Mouse (Mus musculus): ENCODE results near the gene Inpp4b. TPM values are rescaled to one million over a fixed set of nuclear protein-coding genes. Genes with fewer than 3 reads are reported as not detected.

Inpp4b gene
- polyA plus RNA-seq, 1 experiment from 2014 or later = 9.1 TPM

GRCm38 (mm10) chr8:81374877-81375475 is 32.6 kb downstream of the Inpp4b start:
- no peaks in the 10 kb centered on the region for H3K36me3 ChIP-seq (ENCODE audit: insufficient read depth, low read length)
- TF ChIP-seq CTCF (IDR thresholded peaks at IDR 0.05; ENCODE audit: low read depth) = no peak
- H3K9ac ChIP-seq (ENCODE audit: low read depth, low read length) = no peak overlapping the region
- DNase-seq (ENCODE audit: low spot score) (no peak), ATAC-seq (replicated peaks; ENCODE audit: low FRiP score, low read depth) (no peak)
- no peaks in the 10 kb centered on the region for H3K27me3 ChIP-seq (ENCODE audit: insufficient read depth, low read length)
- no peak overlapping the region for H3K4me3 ChIP-seq (replicated peaks; ENCODE audit: low read depth, low read length)
- H3K4me2 ChIP-seq (ENCODE audit: low read length) = no peak overlapping the region
- 75% methylated on average over 4 of the region's 4 CpGs for WGBS
- no peak overlapping the region for H3K27ac ChIP-seq
- H3K4me1 ChIP-seq (replicated peaks; ENCODE audit: insufficient read depth, low read length) = no peaks in the 10 kb centered on the region
- no peaks in the 10 kb centered on the region for H3K9me3 ChIP-seq (replicated peaks; ENCODE audit: low read length)

GRCm38 (mm10) chr8:81388953-81389352 is 46.6 kb downstream of the Inpp4b start:
- H3K9ac ChIP-seq (ENCODE audit: low read depth, low read length) = no peak overlapping the region
- no peaks in the 10 kb centered on the region for H3K9me3 ChIP-seq (replicated peaks; ENCODE audit: low read length)
- no peaks in the 10 kb centered on the region for H3K4me1 ChIP-seq (replicated peaks; ENCODE audit: insufficient read depth, low read length)
- no peak for ATAC-seq (replicated peaks; ENCODE audit: low FRiP score, low read depth)
- no peak overlapping the region for H3K4me2 ChIP-seq (ENCODE audit: low read length)
- no peak for DNase-seq (ENCODE audit: low spot score)
- no peak for TF ChIP-seq CTCF (IDR thresholded peaks at IDR 0.05; ENCODE audit: low read depth)
- WGBS = 78% methylated on average over 6 of the region's 6 CpGs
- H3K36me3 ChIP-seq (ENCODE audit: insufficient read depth, low read length) = no peaks in the 10 kb centered on the region
- no peak overlapping the region for H3K27ac ChIP-seq
- no peaks in the 10 kb centered on the region for H3K27me3 ChIP-seq (ENCODE audit: insufficient read depth, low read length)
- H3K4me3 ChIP-seq (replicated peaks; ENCODE audit: low read depth, low read length) = no peak overlapping the region

- Histone ChIP-seq H3K4me2 (ENCODE audit: low read length) (no peak overlapping the region), H3K27me3 (ENCODE audit: insufficient read depth, low read length) (no peaks in the 10 kb centered on the region), H3K4me3 (replicated peaks; ENCODE audit: low read depth, low read length) (no peak overlapping the region), H3K4me1 (replicated peaks; ENCODE audit: insufficient read depth, low read length) (no peaks in the 10 kb centered on the region), H3K36me3 (ENCODE audit: insufficient read depth, low read length) (no peaks in the 10 kb centered on the region), H3K9me3 (replicated peaks; ENCODE audit: low read length) (no peaks in the 10 kb centered on the region), H3K9ac (ENCODE audit: low read depth, low read length) (no peak overlapping the region), H3K27ac (no peak overlapping the region)
- DNase-seq (ENCODE audit: low spot score) (peak; percentile 17), ATAC-seq (replicated peaks; ENCODE audit: low FRiP score, low read depth) (no peak)
- no peak for TF ChIP-seq CTCF (IDR thresholded peaks at IDR 0.05; ENCODE audit: low read depth)
Observed at GRCm38 (mm10) chr8:81399071-81399470, 56.7 kb downstream of the Inpp4b start.

- Histone ChIP-seq H3K9me3 (replicated peaks; ENCODE audit: low read length) (no peaks in the 10 kb centered on the region), H3K27ac (no peak overlapping the region), H3K27me3 (ENCODE audit: insufficient read depth, low read length) (no peaks in the 10 kb centered on the region), H3K4me3 (replicated peaks; ENCODE audit: low read depth, low read length) (no peak overlapping the region), H3K4me2 (ENCODE audit: low read length) (no peak overlapping the region), H3K4me1 (replicated peaks; ENCODE audit: insufficient read depth, low read length) (no peaks in the 10 kb centered on the region), H3K36me3 (ENCODE audit: insufficient read depth, low read length) (no peaks in the 10 kb centered on the region), H3K9ac (ENCODE audit: low read depth, low read length) (no peak overlapping the region)
- ATAC-seq (replicated peaks; ENCODE audit: low FRiP score, low read depth) (no peak), DNase-seq (ENCODE audit: low spot score) (no peak)
- 64% methylated on average over 4 of the region's 4 CpGs for WGBS
- TF ChIP-seq CTCF (IDR thresholded peaks at IDR 0.05; ENCODE audit: low read depth) = no peak
Observed at GRCm38 (mm10) chr8:81399501-81399900, 57.1 kb downstream of the Inpp4b start.

DNA sequence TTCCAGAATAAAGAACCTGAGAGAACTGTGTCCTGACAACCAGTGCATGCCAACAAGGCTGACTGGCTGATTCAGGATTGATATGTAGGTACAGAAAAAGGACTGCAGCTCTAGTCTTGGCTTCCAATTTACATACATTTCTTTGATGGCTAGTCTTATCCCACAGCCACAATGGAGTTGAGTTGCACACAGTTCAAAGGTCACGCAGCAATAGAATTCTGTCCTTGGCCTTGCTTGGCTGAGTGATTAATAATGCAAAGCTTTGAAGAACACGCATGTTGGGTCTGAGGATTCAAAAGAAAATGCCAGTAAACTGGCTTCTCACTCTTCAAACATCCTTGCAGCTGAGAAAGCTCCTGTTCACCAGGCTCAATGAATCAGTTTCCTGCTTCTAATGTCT is 70.4 kb downstream of the Inpp4b start:
- Histone ChIP-seq H3K4me1 (replicated peaks; ENCODE audit: insufficient read depth, low read length) (no peaks in the 10 kb centered on the region), H3K27me3 (ENCODE audit: insufficient read depth, low read length) (no peaks in the 10 kb centered on the region), H3K36me3 (ENCODE audit: insufficient read depth, low read length) (no peaks in the 10 kb centered on the region), H3K9ac (ENCODE audit: low read depth, low read length) (no peak overlapping the region), H3K4me2 (ENCODE audit: low read length) (no peak overlapping the region), H3K4me3 (replicated peaks; ENCODE audit: low read depth, low read length) (no peak overlapping the region), H3K9me3 (replicated peaks; ENCODE audit: low read length) (no peaks in the 10 kb centered on the region), H3K27ac (no peak overlapping the region)
- no peak for TF ChIP-seq CTCF (IDR thresholded peaks at IDR 0.05; ENCODE audit: low read depth)
- DNase-seq (ENCODE audit: low spot score) (no peak), ATAC-seq (replicated peaks; ENCODE audit: low FRiP score, low read depth) (no peak)
- 60% methylated on average over 2 of the region's 2 CpGs for WGBS

DNA sequence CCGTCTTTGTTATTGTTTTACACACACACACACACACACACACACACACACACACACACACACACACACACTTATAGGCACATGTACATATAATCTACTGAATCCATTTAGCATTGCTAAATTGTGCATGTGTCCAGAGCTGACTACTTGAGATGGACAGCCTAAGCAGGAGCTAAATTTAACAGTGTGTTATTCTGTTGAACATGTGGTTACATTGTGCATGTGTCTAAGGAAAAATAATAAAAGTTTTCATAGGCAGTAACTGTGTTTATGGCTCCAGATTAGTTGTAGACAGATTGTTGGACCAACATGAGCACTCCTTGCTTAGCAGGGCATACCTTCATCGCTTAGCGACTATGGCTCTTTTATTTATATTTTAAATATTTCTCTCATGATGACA is 101.6 kb downstream of the Inpp4b start:
- H3K4me2 ChIP-seq (ENCODE audit: low read length) = no peak overlapping the region
- H3K36me3 ChIP-seq (ENCODE audit: insufficient read depth, low read length) = no peaks in the 10 kb centered on the region
- ATAC-seq (replicated peaks; ENCODE audit: low FRiP score, low read depth) (no peak), DNase-seq (ENCODE audit: low spot score) (no peak)
- no peak overlapping the region for H3K27ac ChIP-seq
- WGBS = 84% methylated on average over 3 of the region's 3 CpGs
- H3K4me3 ChIP-seq (replicated peaks; ENCODE audit: low read depth, low read length) = no peak overlapping the region
- H3K9me3 ChIP-seq (replicated peaks; ENCODE audit: low read length) = no peaks in the 10 kb centered on the region
- no peak overlapping the region for H3K9ac ChIP-seq (ENCODE audit: low read depth, low read length)
- no peak for TF ChIP-seq CTCF (IDR thresholded peaks at IDR 0.05; ENCODE audit: low read depth)
- H3K4me1 ChIP-seq (replicated peaks; ENCODE audit: insufficient read depth, low read length) = no peaks in the 10 kb centered on the region
- no peaks in the 10 kb centered on the region for H3K27me3 ChIP-seq (ENCODE audit: insufficient read depth, low read length)

DNA sequence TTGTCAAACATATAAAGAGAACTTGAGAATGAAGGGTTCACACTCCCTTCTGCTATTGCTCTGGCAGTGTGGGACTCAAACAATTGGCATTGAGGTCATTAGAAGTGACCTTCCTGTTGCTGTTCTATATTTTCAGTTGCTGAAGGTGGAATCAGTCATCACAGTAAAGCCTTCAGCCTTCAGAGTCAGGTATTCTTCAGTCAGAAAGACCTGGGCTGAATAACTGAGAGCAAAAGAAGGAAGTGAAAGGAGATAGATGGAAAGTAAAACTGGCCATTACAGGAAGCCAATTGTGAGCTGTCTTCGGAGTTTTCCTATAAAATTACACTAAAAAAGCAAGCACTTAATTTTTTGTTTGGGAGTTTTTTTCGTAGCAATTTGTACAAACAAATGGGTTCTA is 107.4 kb downstream of the Inpp4b start:
- Histone ChIP-seq H3K36me3 (ENCODE audit: insufficient read depth, low read length) (no peaks in the 10 kb centered on the region), H3K9ac (ENCODE audit: low read depth, low read length) (no peak overlapping the region), H3K9me3 (replicated peaks; ENCODE audit: low read length) (no peaks in the 10 kb centered on the region), H3K27me3 (ENCODE audit: insufficient read depth, low read length) (no peaks in the 10 kb centered on the region), H3K4me3 (replicated peaks; ENCODE audit: low read depth, low read length) (no peak overlapping the region), H3K27ac (no peak overlapping the region), H3K4me2 (ENCODE audit: low read length) (no peak overlapping the region), H3K4me1 (replicated peaks; ENCODE audit: insufficient read depth, low read length) (no peaks in the 10 kb centered on the region)
- TF ChIP-seq CTCF (IDR thresholded peaks at IDR 0.05; ENCODE audit: low read depth) = no peak
- ATAC-seq (replicated peaks; ENCODE audit: low FRiP score, low read depth) (no peak), DNase-seq (ENCODE audit: low spot score) (no peak)
- 81% methylated on average over 2 of the region's 2 CpGs for WGBS
